Mouse (Mus musculus) forebrain, embryonic 12.5 days (tissue): ENCODE results near the gene 1700016H13Rik. TPM values are rescaled to one million over a fixed set of nuclear protein-coding genes. Genes with fewer than 3 reads are reported as not detected.

Source experiments
- ATAC-seq: fragments of 200-750 bp; cut with Nextera tagmentation; 2 replicates; pipeline ENCODE4 v1.8.0; 2017; ENCODE audit warnings: moderate TSS enrichment; ENCODE audit not compliant: low FRiP score
- H3K27ac ChIP-seq: fragments of 300-500 bp; sonication (generic); 2 replicates; pipeline ENCODE4 v1.5.1; 2016; ENCODE audit warnings: mild to moderate bottlenecking
- H3K27me3 ChIP-seq: fragments of 300-500 bp; sonication (generic); 2 replicates; pipeline ENCODE4 v1.6.1; 2016; ENCODE audit warnings: mild to moderate bottlenecking
- H3K36me3 ChIP-seq: fragments of 300-500 bp; sonication (generic); replicated peaks from 2 replicates; pipeline ENCODE4 v1.6.1; 2016; ENCODE audit warnings: mild to moderate bottlenecking
- H3K4me1 ChIP-seq: fragments of 300-500 bp; sonication (generic); 2 replicates; pipeline ENCODE4 v1.6.1; 2016
- H3K4me2 ChIP-seq: fragments of 300-500 bp; sonication (generic); 2 replicates; pipeline ENCODE4 v1.6.1; 2016; ENCODE audit warnings: mild to moderate bottlenecking, moderate library complexity
- H3K4me3 ChIP-seq: fragments of 300-500 bp; sonication (generic); replicated peaks from 2 replicates; pipeline ENCODE4 v1.5.1; 2016; ENCODE audit warnings: mild to moderate bottlenecking
- H3K9ac ChIP-seq: fragments of 300-500 bp; sonication (generic); 2 replicates; pipeline ENCODE4 v1.6.1; 2016; ENCODE audit warnings: mild to moderate bottlenecking
- H3K9me3 ChIP-seq: fragments of 300-500 bp; sonication (generic); 2 replicates; pipeline ENCODE4 v1.6.1; 2016
- WGBS: fragments of 180-500 bp; shearing (Covaris S2); methylation state at CpG from one replicate; pipeline ENCODE4 v1.1.7; 2016; 5-methylcytosine and 5-hydroxymethylcytosine counted together
- polyA plus RNA-seq: library from polyadenylated mRNA; unstranded; fragments of >200 nt; fragmentation: Nextera tagmentation; extraction: Ambion mirVana; gene quantifications from 2 replicates; pipeline ENCODE4 v1.2.1, GENCODE M21; 2016

The 1700016H13Rik gene
- polyA plus RNA-seq, 1 experiment from 2014 or later, result not detected

GRCm38 (mm10) chr5:103622321-103622720 lies 33.5 kb downstream of the 1700016H13Rik start:
- H3K9me3 ChIP-seq, result no peaks in the 10 kb centered on the region
- no peak overlapping the region for H3K27ac ChIP-seq
- no peaks in the 10 kb centered on the region for H3K27me3 ChIP-seq
- H3K36me3 ChIP-seq, result no peaks in the 10 kb centered on the region
- H3K9ac ChIP-seq, result no peak overlapping the region
- no peak overlapping the region for H3K4me3 ChIP-seq
- no peaks in the 10 kb centered on the region for H3K4me1 ChIP-seq
- no peak for ATAC-seq
- 82% methylated on average over 5 of the region's 5 CpGs for WGBS
- H3K4me2 ChIP-seq, result no peak overlapping the region

- no peak overlapping the region for H3K27ac ChIP-seq
- 82% methylated on average over 12 of the region's 12 CpGs for WGBS
These were observed 35.4 kb downstream of the 1700016H13Rik start for GRCm38 (mm10) chr5:103620301-103620973.

DNA sequence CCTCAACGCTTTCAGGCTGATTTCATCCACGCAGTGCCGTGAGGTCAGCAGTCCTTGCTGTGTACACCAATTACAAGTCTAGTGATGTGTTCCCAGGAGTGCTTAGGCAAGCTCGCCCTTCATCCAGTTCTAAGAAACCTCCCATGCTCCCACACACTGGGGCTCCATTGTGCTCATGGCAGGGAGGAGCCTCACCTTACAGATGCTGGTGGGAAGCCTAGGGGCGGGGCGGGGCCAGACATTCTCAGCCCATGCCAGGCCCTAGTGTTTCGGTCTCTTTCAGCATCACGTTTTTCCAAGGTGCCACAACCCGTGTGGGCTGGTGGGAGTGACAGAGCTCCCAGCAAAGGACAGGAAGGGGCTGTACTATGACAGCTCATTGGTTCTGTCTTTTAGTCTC lies 38.6 kb downstream of the 1700016H13Rik start:
- ATAC-seq, result no peak
- WGBS, result 60% methylated on average over 9 of the region's 9 CpGs
- Histone ChIP-seq H3K36me3 (no peaks in the 10 kb centered on the region), H3K9ac (no peak overlapping the region), H3K9me3 (no peaks in the 10 kb centered on the region), H3K4me2 (no peak overlapping the region), H3K4me3 (no peak overlapping the region), H3K27ac (no peak overlapping the region), H3K4me1 (no peaks in the 10 kb centered on the region), H3K27me3 (no peaks in the 10 kb centered on the region)

More at GRCm38 (mm10) chr5:103620301-103620973, 35.4 kb downstream of the 1700016H13Rik start:
- Histone ChIP-seq H3K9me3 (no peaks in the 10 kb centered on the region), H3K4me3 (no peak overlapping the region), H3K27me3 (no peaks in the 10 kb centered on the region), H3K36me3 (no peaks in the 10 kb centered on the region), H3K4me2 (no peak overlapping the region), H3K4me1 (no peaks in the 10 kb centered on the region), H3K9ac (no peak overlapping the region)
- no peak for ATAC-seq

- Histone ChIP-seq H3K27ac (no peak overlapping the region), H3K4me1 (no peaks in the 10 kb centered on the region), H3K36me3 (no peaks in the 10 kb centered on the region), H3K27me3 (no peaks in the 10 kb centered on the region), H3K9me3 (no peaks in the 10 kb centered on the region), H3K9ac (no peak overlapping the region), H3K4me2 (no peak overlapping the region), H3K4me3 (no peak overlapping the region)
- WGBS, result 87% methylated on average over 7 of the region's 7 CpGs
- ATAC-seq, result no peak
These were observed 41.5 kb downstream of the 1700016H13Rik start for GRCm38 (mm10) chr5:103614356-103614755.

DNA sequence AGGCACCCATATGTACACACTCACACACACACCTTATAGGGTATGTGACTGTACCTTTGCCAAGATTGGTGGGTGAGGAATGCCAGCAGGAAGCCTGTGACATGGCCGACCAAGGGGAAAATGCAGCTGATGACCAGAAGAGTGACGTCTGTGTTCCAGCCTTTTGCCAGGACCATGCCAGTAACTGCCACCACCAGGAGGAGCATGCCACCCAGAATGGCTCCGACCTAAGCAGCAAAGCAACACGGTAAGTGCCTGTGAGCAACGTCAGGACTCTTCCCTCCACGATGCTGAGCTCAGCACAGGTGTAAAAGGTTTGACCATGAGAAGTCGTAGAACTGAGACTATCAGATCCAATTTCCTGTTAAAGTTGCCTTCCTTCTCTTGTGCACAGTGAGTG lies 43.5 kb downstream of the 1700016H13Rik start:
- Histone ChIP-seq H3K36me3 (no peaks in the 10 kb centered on the region), H3K9ac (no peak overlapping the region), H3K27me3 (no peaks in the 10 kb centered on the region), H3K9me3 (no peaks in the 10 kb centered on the region), H3K4me2 (no peak overlapping the region), H3K27ac (no peak overlapping the region), H3K4me1 (no peaks in the 10 kb centered on the region), H3K4me3 (no peak overlapping the region)
- WGBS, result 89% methylated on average over 7 of the region's 7 CpGs
- no peak for ATAC-seq

- 91% methylated on average over 10 of the region's 10 CpGs for WGBS
- no peaks in the 10 kb centered on the region for H3K4me1 ChIP-seq
- no peak overlapping the region for H3K9ac ChIP-seq
- no peaks in the 10 kb centered on the region for H3K27me3 ChIP-seq
- no peaks in the 10 kb centered on the region for H3K9me3 ChIP-seq
- no peak for ATAC-seq
- no peak overlapping the region for H3K4me2 ChIP-seq
- no peaks in the 10 kb centered on the region for H3K36me3 ChIP-seq
- H3K27ac ChIP-seq, result no peak overlapping the region
- H3K4me3 ChIP-seq, result no peak overlapping the region
These were observed 44.8 kb downstream of the 1700016H13Rik start for GRCm38 (mm10) chr5:103610856-103611472.

- H3K27ac ChIP-seq, result no peak overlapping the region
- H3K36me3 ChIP-seq, result no peaks in the 10 kb centered on the region
- ATAC-seq, result no peak
- 79% methylated on average over 5 of the region's 5 CpGs for WGBS
- H3K4me2 ChIP-seq, result no peak overlapping the region
- no peak overlapping the region for H3K9ac ChIP-seq
- H3K9me3 ChIP-seq, result no peaks in the 10 kb centered on the region
- H3K27me3 ChIP-seq, result no peaks in the 10 kb centered on the region
- no peak overlapping the region for H3K4me3 ChIP-seq
- H3K4me1 ChIP-seq, result no peaks in the 10 kb centered on the region
These were observed 45.7 kb downstream of the 1700016H13Rik start for GRCm38 (mm10) chr5:103610148-103610547.

DNA sequence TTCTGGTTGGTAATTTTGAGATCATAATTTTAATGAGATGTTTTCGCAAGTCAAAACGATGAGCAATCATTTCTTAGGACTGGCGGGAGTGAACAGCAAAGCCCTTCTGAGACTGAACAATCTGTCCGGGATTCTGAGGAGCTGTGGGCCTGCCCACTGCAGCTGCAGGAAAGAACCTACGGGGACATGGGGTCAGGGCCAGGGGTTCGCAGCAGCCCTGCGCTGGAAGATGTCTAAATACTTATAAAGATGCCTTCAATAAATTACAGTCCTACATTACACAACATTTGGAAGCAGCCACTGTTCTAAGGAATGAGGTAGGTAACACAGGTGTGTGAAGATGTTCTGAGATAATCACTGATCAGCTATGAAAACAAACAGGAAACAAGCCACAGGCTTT lies 50.1 kb downstream of the 1700016H13Rik start:
- Histone ChIP-seq H3K4me1 (peaks cover 10% of the 10 kb centered on the region), H3K9ac (no peak overlapping the region), H3K4me3 (no peak overlapping the region), H3K27ac (no peak overlapping the region), H3K4me2 (no peak overlapping the region), H3K9me3 (no peaks in the 10 kb centered on the region), H3K36me3 (no peaks in the 10 kb centered on the region), H3K27me3 (no peaks in the 10 kb centered on the region)
- 89% methylated on average over 7 of the region's 7 CpGs for WGBS
- ATAC-seq, result no peak

DNA sequence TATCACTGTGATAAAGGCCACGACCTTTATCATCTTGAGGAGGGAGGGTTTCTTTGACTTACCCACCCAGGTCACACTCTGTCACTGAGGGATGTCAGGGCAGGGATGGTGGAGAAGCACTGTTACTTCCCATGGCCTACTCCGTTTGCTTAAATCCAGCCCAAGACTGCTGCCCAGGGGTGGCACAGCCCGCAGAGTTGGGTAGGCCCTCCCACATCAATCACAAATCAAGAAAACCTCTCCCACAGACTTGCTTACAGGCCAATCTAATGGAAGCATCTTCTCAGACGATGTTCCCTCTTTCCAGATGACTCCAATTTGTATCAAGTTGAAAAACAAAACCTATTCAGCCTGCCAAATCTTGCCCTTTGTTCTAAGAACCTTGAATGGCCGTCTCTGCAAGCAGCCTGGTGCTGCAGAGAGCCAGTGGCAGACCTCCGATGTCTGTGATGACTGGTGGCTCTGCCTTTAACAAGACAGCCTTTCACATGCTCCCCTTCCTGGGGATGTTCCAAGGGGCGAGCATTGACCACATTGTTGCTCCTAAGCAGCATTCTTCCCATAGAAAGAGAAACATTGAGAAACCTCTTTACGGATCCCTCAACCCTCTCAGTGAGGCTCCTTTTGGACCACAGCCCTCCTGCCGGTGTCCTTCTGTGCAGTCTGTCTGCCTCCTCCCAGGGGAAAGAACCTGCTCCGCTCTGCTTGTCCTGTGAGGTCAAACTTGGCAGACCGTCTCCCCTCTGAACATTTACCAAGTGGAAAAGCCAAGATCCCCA lies 52.5 kb downstream of the 1700016H13Rik start:
- no peaks in the 10 kb centered on the region for H3K9me3 ChIP-seq
- H3K27ac ChIP-seq, result no peak overlapping the region
- 27% methylated on average over 11 of the region's 11 CpGs for WGBS
- H3K27me3 ChIP-seq, result no peaks in the 10 kb centered on the region
- no peak overlapping the region for H3K9ac ChIP-seq
- peaks cover 10% of the 10 kb centered on the region for H3K4me1 ChIP-seq
- H3K36me3 ChIP-seq, result no peaks in the 10 kb centered on the region
- H3K4me2 ChIP-seq, result no peak overlapping the region; the same call in 1 of the 2 replicates
- no peak overlapping the region for H3K4me3 ChIP-seq
- no peak for ATAC-seq

DNA sequence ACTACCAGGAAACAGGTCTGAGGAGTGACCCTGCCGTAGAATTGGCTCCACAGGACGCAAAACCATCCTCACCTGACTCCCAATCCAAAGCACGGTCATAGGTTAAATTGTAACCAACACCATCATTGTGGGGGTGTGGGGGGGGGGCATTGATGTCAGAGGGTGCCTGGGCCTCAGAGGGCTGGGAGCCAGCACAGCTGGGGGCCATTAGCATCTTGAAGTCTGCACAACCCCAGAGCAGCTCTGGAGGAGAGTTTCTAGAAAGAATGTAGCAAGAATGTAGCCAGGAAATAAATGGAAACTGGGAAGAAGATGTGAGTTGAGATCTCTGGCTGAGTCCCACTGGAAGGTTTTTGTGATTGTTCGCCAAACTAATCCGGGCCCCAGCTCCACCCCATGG lies 56.9 kb downstream of the 1700016H13Rik start:
- H3K4me2 ChIP-seq, result no peak overlapping the region
- no peaks in the 10 kb centered on the region for H3K27me3 ChIP-seq
- peaks cover 13% of the 10 kb centered on the region for H3K4me1 ChIP-seq
- WGBS, result 88% methylated on average over 5 of the region's 5 CpGs
- H3K4me3 ChIP-seq, result no peak overlapping the region
- H3K9ac ChIP-seq, result no peak overlapping the region
- no peak for ATAC-seq
- H3K36me3 ChIP-seq, result no peaks in the 10 kb centered on the region
- H3K9me3 ChIP-seq, result no peaks in the 10 kb centered on the region
- H3K27ac ChIP-seq, result no peak overlapping the region

DNA sequence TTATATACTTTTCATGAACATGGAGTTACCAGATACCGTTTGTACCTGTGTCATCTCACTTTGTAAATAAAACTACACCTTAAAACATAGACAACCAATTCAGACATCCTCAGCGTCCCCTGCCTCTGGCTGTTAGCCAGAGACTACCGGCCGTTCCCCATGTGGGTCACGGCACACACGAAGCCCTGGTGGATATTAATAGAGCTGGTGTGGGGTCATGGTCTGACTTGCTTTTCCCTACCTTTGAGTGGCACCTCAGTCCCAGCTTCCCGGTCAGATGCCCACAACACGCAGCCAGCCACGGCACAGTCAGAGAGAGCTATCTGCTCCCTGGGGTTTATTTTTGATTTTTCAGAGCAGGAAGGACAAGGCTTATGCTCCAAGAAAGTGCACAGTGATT lies 57.5 kb downstream of the 1700016H13Rik start:
- Histone ChIP-seq H3K4me3 (no peak overlapping the region), H3K27me3 (no peaks in the 10 kb centered on the region), H3K27ac (no peak overlapping the region), H3K4me1 (peaks cover 9% of the 10 kb centered on the region), H3K36me3 (no peaks in the 10 kb centered on the region), H3K9me3 (no peaks in the 10 kb centered on the region), H3K9ac (no peak overlapping the region), H3K4me2 (no peak overlapping the region)
- WGBS, result 92% methylated on average over 9 of the region's 9 CpGs
- no peak for ATAC-seq
